Mouse (Mus musculus): ENCODE measurements at regions not wholly inside any gene's neighbourhood (a gene's known extent, or its start where the extent isn't known, plus 50 kb on each side); places are given as distances from the start of the nearest gene placed in this dataset.

- TF ChIP-seq POLR2A (IDR thresholded peaks at IDR 0.05; ENCODE audit: control insufficient read depth, extremely low read depth, insufficient read depth, low read length, poor library complexity) (no peak), CTCF (IDR thresholded peaks at IDR 0.05; ENCODE audit: borderline replicate concordance, control insufficient read depth, extremely low read depth, insufficient read depth, low read length, poor library complexity) (no peak)
Observed at GRCm38 (mm10) chr8:103078559-103078958, 293.1 kb upstream of the Cdh11 start.

All from thymus, adult 2 months (tissue).